Mouse (Mus musculus) kidney, postnatal 14 days (tissue): ENCODE results near the gene Cds1.

ENCODE experiments used
- DNase-seq: peaks from one replicate; pipeline ENCODE4 v3.0.0; 2022; ENCODE audit warnings: mixed read lengths

Cds1 gene

DNA sequence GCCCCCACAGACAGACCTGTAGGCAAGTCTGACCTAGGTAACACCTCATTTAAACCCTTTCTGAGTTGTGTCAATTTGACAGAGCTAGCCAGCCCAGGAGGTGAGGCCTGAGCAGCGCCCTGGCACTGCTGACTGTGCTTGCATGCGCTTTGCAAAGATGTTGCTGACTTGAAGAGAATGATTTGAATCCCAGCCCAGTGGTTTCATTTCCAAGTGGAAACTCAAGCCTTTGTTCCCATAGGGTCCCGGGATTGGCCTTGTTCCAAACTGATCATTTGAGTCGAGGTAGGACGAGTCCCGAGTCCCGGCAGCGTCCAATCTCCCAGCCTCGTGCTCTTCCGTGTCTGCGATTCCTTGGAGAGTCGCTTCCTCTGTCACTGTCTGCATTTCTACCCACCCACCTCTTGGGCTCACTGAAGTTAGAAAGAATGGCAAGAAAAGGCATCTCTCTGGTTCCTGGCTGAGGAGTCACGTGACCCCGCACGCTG, 14.5 kb downstream of the Cds1 start:
- no peak for DNase-seq

- no peak for DNase-seq
Observed at GRCm38 (mm10) chr5:101780918-101781317, 16.0 kb downstream of the Cds1 start.

GRCm38 (mm10) chr5:101784328-101784727, 19.4 kb downstream of the Cds1 start:
- no peak for DNase-seq

DNA sequence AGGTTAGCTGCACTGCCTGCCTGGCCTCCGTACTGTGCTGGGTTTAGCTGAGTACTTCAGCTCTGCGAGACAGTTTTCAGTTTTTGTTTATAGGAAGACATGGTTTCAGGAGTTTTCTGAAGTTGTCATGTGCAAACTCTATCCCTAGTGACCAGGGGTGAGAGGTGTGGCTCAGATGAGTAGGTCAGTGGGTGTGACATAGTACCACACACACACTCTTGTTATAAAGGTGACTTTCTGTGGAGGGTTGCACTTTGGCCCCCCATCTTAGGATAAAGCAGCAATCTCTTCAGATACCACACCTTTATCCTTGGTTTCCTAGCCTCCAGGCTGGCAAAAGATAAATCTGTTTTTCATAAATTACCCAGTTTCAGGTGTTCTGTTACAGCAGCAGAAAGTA, 19.9 kb downstream of the Cds1 start:
- DNase-seq: no peak

- no peak for DNase-seq
Observed at GRCm38 (mm10) chr5:101785921-101786614, 21.1 kb downstream of the Cds1 start.

GRCm38 (mm10) chr5:101789770-101790169, 24.8 kb downstream of the Cds1 start:
- DNase-seq: no peak

GRCm38 (mm10) chr5:101790560-101790959, 25.6 kb downstream of the Cds1 start:
- DNase-seq: no peak

DNA sequence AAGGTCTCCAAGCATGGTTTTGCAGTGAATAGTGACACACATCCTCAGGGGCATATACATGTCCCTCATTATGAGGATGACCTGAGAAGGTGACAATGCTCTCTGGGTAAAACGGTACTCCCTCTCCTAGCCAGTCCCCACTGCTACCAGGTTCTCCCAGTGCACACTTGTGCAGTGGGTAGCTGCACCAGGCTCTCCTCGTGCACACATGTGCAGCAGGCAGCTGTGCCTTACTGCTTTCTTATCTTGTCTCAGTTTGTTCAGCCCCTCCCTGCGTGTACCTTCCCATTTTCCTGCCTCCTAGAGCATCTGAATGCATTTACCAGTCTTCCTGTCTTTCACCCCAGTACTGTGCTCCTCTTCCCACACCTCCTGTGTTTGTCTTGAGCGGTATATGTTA, 27.7 kb downstream of the Cds1 start:
- no peak for DNase-seq

DNA sequence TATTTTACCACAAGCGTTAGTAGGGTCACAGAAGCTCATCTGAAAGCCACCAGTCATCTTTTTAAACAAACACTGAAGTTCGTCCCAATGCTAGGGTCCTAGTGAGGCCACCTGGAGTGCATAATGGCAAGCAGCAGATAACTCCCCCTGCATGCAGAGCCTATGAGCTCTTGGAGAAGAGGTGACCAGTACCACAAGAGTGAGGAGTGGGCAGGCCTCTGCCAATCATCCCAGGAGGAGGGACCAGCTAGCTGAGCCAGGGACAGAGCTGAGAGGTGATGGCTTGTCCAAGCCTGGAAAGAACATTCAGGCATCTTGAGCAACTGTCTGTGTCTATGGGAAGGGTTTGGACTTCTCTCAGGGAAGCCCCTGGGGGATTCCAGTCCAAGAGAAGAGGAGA, 37.0 kb downstream of the Cds1 start:
- no peak for DNase-seq

GRCm38 (mm10) chr5:101802358-101803022, 37.6 kb downstream of the Cds1 start:
- no peak for DNase-seq

DNA sequence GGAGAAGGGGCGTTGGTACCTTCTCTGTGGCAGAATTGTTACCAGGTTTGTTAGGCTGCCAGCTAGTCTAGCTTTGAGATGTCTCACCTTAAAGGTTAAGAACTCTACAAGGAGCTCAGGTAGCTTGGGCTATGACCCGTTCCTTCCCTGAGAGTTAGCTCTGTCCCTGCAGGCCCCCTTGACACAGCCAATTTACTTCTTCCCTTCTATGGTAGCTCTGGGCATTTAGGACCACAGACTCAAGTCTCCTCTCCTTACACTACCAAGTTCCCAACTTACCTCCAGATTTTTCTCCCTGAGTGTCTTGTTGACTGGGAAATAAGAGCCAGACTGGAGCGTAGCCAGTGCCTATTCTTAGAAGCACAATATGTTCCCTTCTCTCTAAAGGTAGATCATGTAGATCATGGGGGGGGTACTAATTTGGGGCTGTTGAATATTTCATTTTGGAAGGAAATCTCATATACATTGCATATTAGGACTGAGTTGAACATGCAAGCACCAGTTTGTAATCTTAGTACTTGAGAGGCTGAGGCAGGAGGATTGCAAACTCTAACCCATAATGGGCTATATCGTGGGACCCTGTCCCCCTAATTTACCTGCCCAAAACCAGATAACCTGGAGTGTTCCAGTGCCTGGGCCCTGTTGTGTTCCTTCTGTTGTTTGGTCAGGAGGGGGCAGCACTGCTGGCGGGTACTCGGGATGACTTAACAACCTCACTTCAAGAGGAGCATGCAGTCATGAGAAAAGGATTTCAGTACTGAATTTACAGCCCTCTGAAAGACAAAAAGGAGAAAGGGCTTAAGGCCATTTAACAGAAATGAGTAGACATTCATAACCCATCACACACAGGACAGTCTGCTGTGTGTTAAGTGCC, 46.6 kb downstream of the Cds1 start:
- no peak for DNase-seq

DNA sequence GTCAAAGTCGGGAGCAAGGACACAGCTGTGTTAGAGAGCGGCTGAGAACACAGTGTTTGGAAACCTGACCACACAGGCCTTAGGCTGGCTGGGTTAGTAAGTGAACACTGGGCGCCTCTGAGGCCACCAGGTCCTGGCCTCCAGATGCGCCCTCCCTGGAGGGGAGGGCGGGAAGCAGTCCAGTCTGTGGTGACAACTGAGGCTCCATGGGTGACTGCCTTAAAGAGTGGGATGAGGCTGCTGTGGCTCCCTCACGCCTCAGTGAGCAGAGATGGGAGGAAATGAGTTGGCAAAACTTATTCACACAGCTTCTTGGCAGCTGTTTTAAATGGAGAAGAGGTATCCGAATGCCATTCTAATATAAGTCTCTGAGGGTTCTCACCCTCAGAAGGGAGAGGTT, 51.9 kb downstream of the Cds1 start:
- no peak for DNase-seq

DNA sequence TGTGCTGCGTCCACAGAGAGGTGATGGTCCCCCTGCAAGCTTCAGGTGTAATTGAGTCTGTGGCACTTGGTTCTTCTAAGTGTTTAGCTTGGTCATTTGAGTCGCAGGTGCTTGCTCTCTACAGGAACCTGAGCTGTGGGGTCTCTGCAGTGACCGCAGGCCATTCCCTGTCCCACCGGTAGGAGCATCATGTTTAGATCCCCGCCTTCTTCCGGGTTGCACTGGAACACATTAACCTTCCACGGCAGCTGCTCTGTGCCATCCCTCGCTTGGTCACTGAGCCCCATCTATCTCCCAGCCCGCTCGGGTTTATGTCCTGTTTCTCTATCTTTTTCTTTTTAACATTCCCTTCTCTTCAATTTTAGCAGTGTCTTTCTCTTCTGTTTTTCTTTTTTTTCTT, 54.3 kb downstream of the Cds1 start:
- no peak for DNase-seq

- peak; percentile 27 for DNase-seq
Observed at GRCm38 (mm10) chr5:101819844-101820243, 54.9 kb downstream of the Cds1 start.

DNA sequence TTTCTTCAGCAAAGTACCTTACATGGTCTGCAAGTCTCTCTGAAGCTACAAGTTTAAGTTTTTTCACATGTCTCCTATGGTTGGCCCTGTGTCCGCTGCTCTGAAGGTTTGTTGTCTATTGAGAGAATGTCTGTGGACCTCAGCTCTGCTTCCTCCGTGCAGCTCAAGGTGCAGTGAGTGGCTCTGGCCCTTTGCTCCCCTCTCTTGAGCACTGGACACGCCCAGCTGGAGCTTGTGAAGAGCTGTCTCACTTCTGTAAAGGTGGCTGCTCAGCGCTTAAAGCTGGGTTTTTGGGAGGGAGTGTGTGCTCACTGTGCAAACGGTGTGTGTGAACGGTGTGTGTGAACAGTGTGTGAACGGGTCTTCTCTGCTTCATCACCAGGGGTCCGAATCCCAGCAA, 56.1 kb downstream of the Cds1 start:
- DNase-seq: peak; percentile 60

GRCm38 (mm10) chr5:101821491-101822310, 56.8 kb downstream of the Cds1 start:
- DNase-seq: peak; percentile 62

GRCm38 (mm10) chr5:101822311-101822670, 57.4 kb downstream of the Cds1 start:
- DNase-seq: no peak

DNA sequence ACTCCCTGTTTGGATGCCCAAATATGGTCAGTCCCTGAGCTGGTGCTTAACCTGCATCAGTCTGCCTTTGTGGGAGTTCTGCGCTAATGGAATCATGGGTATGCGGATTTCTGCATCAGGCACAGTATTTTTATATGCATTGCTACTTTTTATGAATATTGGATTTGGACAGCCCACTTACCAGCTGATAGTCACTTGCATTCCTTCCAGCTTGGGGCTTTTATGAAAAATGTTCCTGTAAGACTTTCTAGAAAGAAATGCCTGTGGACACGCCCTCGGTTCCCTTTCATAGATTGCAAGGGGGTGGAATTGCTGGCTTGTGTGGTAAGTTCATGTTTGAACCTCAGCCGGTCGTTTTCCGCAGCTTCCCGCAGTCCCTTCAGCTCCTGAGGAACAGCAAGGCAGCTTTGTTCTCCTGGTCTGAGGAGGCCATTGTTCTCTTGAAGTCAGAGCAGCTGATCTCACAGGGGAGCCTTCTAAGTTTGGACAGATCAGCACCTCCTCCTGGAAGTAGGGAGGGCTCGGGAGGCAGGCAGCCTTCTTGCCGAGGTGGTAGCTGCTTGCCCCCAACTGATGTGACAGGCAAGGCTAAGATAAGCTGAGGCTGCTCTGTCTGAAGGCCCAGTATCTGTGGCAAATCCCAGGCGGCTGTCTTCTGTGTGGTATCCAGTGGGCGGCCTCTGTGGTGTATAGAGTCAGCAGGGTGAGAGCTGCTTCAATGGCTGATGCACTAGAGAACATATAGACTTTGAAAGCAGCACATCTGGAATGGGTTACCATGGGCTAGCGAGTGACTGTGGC, 60.4 kb downstream of the Cds1 start:
- no peak for DNase-seq

DNA sequence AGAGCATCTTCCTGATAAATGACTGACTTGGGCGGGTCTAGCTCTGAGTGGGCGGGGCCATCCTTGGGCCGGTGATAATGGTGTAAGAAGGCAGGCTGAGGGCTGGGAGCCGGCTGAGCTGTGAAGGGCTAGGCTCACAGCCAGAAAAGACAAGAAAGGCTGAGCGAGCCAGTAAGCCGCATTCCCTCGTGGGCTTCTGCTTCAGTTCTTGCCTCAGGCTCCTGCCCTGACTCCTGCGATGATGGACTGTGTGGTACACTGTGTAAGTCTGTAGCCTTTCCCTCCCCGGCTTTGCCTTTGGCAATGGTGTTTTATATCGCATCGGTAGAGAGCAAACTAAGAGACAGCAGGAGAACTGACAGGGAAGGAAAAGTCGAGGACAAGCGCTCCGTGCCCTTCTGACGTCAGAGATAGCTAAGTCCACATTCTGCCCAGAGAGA, 61.6 kb downstream of the Cds1 start:
- DNase-seq: peak; percentile 77

DNA sequence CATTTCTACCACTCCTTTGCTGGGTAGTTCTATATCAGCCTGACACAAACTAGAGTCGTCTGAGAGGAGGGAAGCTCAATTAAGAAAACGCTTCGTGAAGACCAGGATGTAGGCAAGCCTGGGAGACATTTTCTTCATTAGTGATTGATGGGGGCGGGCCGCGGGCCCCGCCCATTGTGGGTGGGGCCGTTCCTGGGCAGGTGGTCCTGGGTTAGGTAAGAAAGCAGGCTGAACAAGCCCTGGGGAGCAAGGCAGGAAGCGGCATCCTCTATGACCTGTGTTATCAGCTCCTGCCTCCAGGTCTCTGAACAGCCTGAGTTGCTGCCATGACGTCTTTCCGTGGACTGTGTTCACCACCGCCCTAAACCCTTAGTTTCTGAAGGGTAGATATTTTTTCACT, 62.5 kb downstream of the Cds1 start:
- DNase-seq: no peak

DNA sequence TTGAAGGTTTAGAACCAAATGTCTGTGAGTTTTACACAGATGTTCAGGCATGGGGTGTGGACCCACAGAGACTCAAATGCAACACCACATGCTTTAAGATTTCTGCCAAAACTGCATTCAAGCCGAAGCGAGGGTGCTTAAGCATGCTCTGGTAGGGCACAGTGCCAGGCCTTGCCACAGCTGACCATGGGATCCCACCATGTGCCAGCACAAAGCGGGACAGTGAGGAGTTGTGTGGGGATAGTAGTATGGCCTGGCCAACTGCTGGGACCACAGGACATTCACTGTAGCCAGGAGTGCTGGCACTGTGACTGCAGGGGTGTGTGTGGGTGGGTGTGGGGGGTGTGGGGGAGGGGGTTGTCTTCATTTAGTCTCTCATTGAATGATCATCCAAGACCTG, 64.0 kb downstream of the Cds1 start:
- DNase-seq: no peak

DNA sequence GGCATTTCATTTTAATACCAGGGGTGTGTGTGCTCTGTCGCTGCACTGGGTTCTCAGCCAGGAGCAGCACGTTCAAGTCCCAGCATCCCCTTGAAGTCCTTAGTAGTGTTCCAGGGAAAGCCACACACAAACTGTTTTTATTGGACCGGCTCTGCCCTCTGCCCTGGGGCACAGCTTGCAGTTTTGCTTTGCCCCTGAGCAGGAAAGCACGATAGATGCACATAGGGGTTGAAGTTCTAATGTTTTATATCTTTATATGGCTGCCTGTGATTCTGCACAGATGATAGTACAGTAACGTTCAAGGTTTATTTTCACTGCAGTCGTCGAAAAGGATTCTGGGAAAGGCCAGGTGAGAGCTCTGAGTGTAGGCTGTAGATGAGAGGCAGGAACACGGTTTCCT, 65.2 kb downstream of the Cds1 start:
- DNase-seq: no peak
